Mouse (Mus musculus) heart, adult 2 months (tissue): Measurements from ENCODE around the gene Dupd1. TPM values are rescaled to one million over a fixed set of nuclear protein-coding genes. Genes with fewer than 3 reads are reported as not detected.

Experiments used
- DNase-seq, 2 experiments: peaks; one replicate each; pipeline ENCODE4 v3.0.0; 2021
- H3K27ac ChIP-seq: fragments of 200-600 bp; 2 replicates; pipeline ENCODE4 v1.8.1; 2022
- H3K27me3 ChIP-seq: fragments of 200-500 bp; 2 replicates; pipeline ENCODE4 v1.6.1; 2012; ENCODE audit warnings: mild to moderate bottlenecking, low read length, inconsistent platforms, mixed read lengths; ENCODE audit not compliant: control insufficient read depth, insufficient read depth
- H3K36me3 ChIP-seq: fragments of 200-500 bp; 2 replicates; pipeline ENCODE4 v1.6.1; 2012; ENCODE audit warnings: low read length, inconsistent platforms; ENCODE audit not compliant: control insufficient read depth, insufficient read depth
- H3K4me1 ChIP-seq: fragments of 200-500 bp; 2 replicates; pipeline ENCODE4 v1.6.1; 2011; ENCODE audit warnings: low read length; ENCODE audit not compliant: control insufficient read depth, insufficient read depth
- H3K4me3 ChIP-seq: fragments of 200-600 bp; 2 replicates; pipeline ENCODE4 v1.8.1; 2022
- H3K79me2 ChIP-seq: fragments of 200-500 bp; replicated peaks from 2 replicates; pipeline ENCODE4 v1.6.1; 2012; ENCODE audit warnings: mild to moderate bottlenecking, inconsistent platforms, low read length, moderate library complexity, mixed read lengths; ENCODE audit not compliant: control insufficient read depth, insufficient read depth
- H3K9ac ChIP-seq: fragments of 200-500 bp; 2 replicates; pipeline ENCODE4 v1.6.1; 2012; ENCODE audit warnings: low read depth, mild to moderate bottlenecking, control low read depth, inconsistent platforms, low read length, mixed read lengths
- CTCF ChIP-seq: fragments of 200-600 bp; IDR thresholded peaks from 2 replicates; pipeline ENCODE4 v1.8.1; 2022; ENCODE audit warnings: antibody characterized with exemption, mild to moderate bottlenecking, moderate library complexity
- EP300 ChIP-seq: fragments of 200-500 bp; IDR thresholded peaks from 2 replicates; pipeline ENCODE4 v1.6.1; 2011; ENCODE audit warnings: low read depth, low read length, control low read depth; ENCODE audit not compliant: insufficient read depth
- POLR2A ChIP-seq: fragments of 200-500 bp; IDR thresholded peaks from 2 replicates; pipeline ENCODE4 v1.6.1; 2011; ENCODE audit warnings: mild to moderate bottlenecking, low read depth, low read length, control low read depth; ENCODE audit not compliant: insufficient read depth
- WGBS: fragments of 180-500 bp; shearing (Covaris S2); methylation state at CpG from one replicate; pipeline ENCODE4 v1.1.7; 2018; 5-methylcytosine and 5-hydroxymethylcytosine counted together
- intact Hi-C: fragments of 180-260 bp; cut with DNase I; formaldehyde crosslinking; loops from one replicate; pipeline ENCODE4 v1.15.1; 2025
- long read RNA-seq: library from polyadenylated mRNA; stranded (forward); transcript quantifications from one replicate; pipeline ENCODE4 v2.0.0, GENCODE M21; 2021
- polyA plus RNA-seq: library from polyadenylated mRNA; depleted of rRNA; stranded (reverse); fragments of >200 nt; gene quantifications from 2 replicates; pipeline ENCODE4 v1.2.3, GENCODE M21; 2012; rRNA removed
- total RNA-seq, 2 experiments: library from RNA; stranded (reverse); gene quantifications; 2 replicates each; pipeline ENCODE4 v1.2.3; 2021

The Dupd1 gene
- total RNA-seq = not detected
- 0.12 TPM in 1 of 2 replicates, not detected in the other for polyA plus RNA-seq
- long read RNA-seq, partial matches to known transcripts = 0 of 1 reads
- long read RNA-seq, other reads (novel, unspliced or antisense) = 1 of 1 reads

GRCm38 (mm10) chr14:21714486-21714885, at the start of gene Dupd1:
TSS of gene Dupd1 (minus strand) at chr14:21714576.
- Histone ChIP-seq H3K27ac (no peak within 1 kb of the TSS), H3K79me2 (no peaks in the 10 kb centered on the region), H3K9ac (no peak within 1 kb of the TSS), H3K4me1 (no peaks in the 10 kb centered on the region), H3K4me3 (no peak within 1 kb of the TSS), H3K36me3 (no peaks in the 10 kb centered on the region), H3K27me3 (no peaks in the 10 kb centered on the region)
- intact Hi-C loops = no loop called here
- TF ChIP-seq POLR2A (no peak), CTCF (no peak), EP300 (no peak)
- no peak for DNase-seq
- WGBS = 65% methylated on average over 5 of the region's 5 CpGs

- no peak for TF ChIP-seq POLR2A
- TF ChIP-seq EP300 = no peak
- no peak for TF ChIP-seq CTCF
- WGBS = 75% methylated on average over 3 of the region's 3 CpGs
- Histone ChIP-seq H3K4me3 (no peak overlapping the region), H3K36me3 (no peaks in the 10 kb centered on the region; the same call in 1 of the 2 replicates), H3K4me1 (peaks cover 5% of the 10 kb centered on the region), H3K27ac (no peak overlapping the region), H3K27me3 (no peaks in the 10 kb centered on the region), H3K9ac (no peak overlapping the region), H3K79me2 (peaks cover 13% of the 10 kb centered on the region)
- intact Hi-C loops = no loop called here
- no peak for DNase-seq
Measured at GRCm38 (mm10) chr14:21763736-21764135, 49.4 kb upstream of the Dupd1 start.

- Histone ChIP-seq H3K27ac (no peak overlapping the region), H3K36me3 (no peaks in the 10 kb centered on the region), H3K79me2 (peaks cover 10% of the 10 kb centered on the region), H3K9ac (no peak overlapping the region), H3K4me3 (no peak overlapping the region), H3K27me3 (no peaks in the 10 kb centered on the region), H3K4me1 (peaks cover 5% of the 10 kb centered on the region)
- 76% methylated on average over 9 of the region's 9 CpGs for WGBS
- intact Hi-C loops = no loop called here
- DNase-seq = no peak
- TF ChIP-seq EP300 (no peak), CTCF (no peak), POLR2A (no peak)
Measured at GRCm38 (mm10) chr14:21761560-21761959, 47.2 kb upstream of the Dupd1 start.

- Histone ChIP-seq H3K9ac (no peak overlapping the region), H3K27me3 (no peaks in the 10 kb centered on the region), H3K4me3 (no peak overlapping the region), H3K27ac (no peak overlapping the region), H3K79me2 (peaks cover 4% of the 10 kb centered on the region), H3K36me3 (peaks cover 7% of the 10 kb centered on the region), H3K4me1 (peaks cover 2% of the 10 kb centered on the region)
- TF ChIP-seq POLR2A (no peak), CTCF (no peak), EP300 (no peak)
- intact Hi-C loops = loop anchor here (5.0 to 10.0 kb wide), 2 partner anchors 91 to 251 kb away; partner anchors contain the start of gene Comtd1
- 69% methylated on average over 4 of the region's 4 CpGs for WGBS
- DNase-seq = no peak
Measured at GRCm38 (mm10) chr14:21753367-21753766, 39.0 kb upstream of the Dupd1 start.

GRCm38 (mm10) chr14:21752411-21752810, 38.0 kb upstream of the Dupd1 start:
- Histone ChIP-seq H3K4me1 (peaks cover 2% of the 10 kb centered on the region), H3K36me3 (peaks cover 7% of the 10 kb centered on the region), H3K9ac (no peak overlapping the region), H3K27me3 (no peaks in the 10 kb centered on the region), H3K27ac (no peak overlapping the region), H3K79me2 (peaks cover 4% of the 10 kb centered on the region), H3K4me3 (no peak overlapping the region)
- TF ChIP-seq CTCF = no peak
- no peak for TF ChIP-seq POLR2A
- TF ChIP-seq EP300 = no peak
- WGBS = 77% methylated on average over 3 of the region's 3 CpGs
- intact Hi-C loops = loop anchor here (5.0 to 10.0 kb wide), 2 partner anchors 92 to 250 kb away; partner anchors contain the start of gene Comtd1
- no peak for DNase-seq

- TF ChIP-seq EP300 = no peak
- TF ChIP-seq CTCF = no peak
- no peak for TF ChIP-seq POLR2A
- peaks cover 4% of the 10 kb centered on the region for H3K79me2 ChIP-seq
- peak within 1 kb of the TSS; percentile 88 for H3K27ac ChIP-seq
- WGBS = under 1% methylated on average over 26 of the region's 26 CpGs
- H3K4me1 ChIP-seq = peaks cover 2% of the 10 kb centered on the region
- no peaks in the 10 kb centered on the region for H3K27me3 ChIP-seq
- H3K36me3 ChIP-seq = peaks cover 7% of the 10 kb centered on the region
- peak within 1 kb of the TSS; percentile 80 for H3K4me3 ChIP-seq
- H3K9ac ChIP-seq = peak within 1 kb of the TSS; percentile 95
- intact Hi-C loops = loop anchor here (5.0 to 10.0 kb wide), 2 partner anchors 94 to 249 kb away; partner anchors contain the start of gene Comtd1
- DNase-seq = peak; percentile 73 to 76
Measured at GRCm38 (mm10) chr14:21750881-21751542, 36.6 kb upstream of the Dupd1 start, which contains the start of gene Dusp13. TSS of gene Dusp13 (minus strand) at chr14:21751181.
